Mouse (Mus musculus): ENCODE measurements around the gene Slc22a12. TPM values are rescaled to one million over a fixed set of nuclear protein-coding genes. Genes with fewer than 3 reads are reported as not detected.

Gene Slc22a12
- polyA plus RNA-seq, 1 experiment from 2014 or later = not detected

GRCm38 (mm10) chr19:6565136-6565535 is 22.3 kb upstream of the Slc22a12 start:
- no peaks in the 10 kb centered on the region for H3K27me3 ChIP-seq (ENCODE audit: control insufficient read depth, insufficient read depth, low read length)
- H3K36me3 ChIP-seq (ENCODE audit: control insufficient read depth, insufficient read depth, low read length) = no peaks in the 10 kb centered on the region
- no peak for ATAC-seq (ENCODE audit: low FRiP score, low TSS enrichment)
- no peak overlapping the region for H3K9ac ChIP-seq (ENCODE audit: low read length)
- no peak overlapping the region for H3K4me3 ChIP-seq (ENCODE audit: low read depth, low read length)
- H3K27ac ChIP-seq (replicated peaks) = no peak overlapping the region
- 82% methylated on average over 6 of the region's 6 CpGs for WGBS
- DNase-seq (ENCODE audit: low spot score) = no peak
- H3K9me3 ChIP-seq (ENCODE audit: control insufficient read depth, low read length) = no peaks in the 10 kb centered on the region
- no peaks in the 10 kb centered on the region for H3K4me1 ChIP-seq (replicated peaks; ENCODE audit: control insufficient read depth, insufficient read depth)
- H3K4me2 ChIP-seq (replicated peaks; ENCODE audit: low read depth) = no peak overlapping the region
- no peak for TF ChIP-seq EP300 (optimal IDR thresholded peaks at IDR 0.05)
- TF ChIP-seq CTCF (IDR thresholded peaks at IDR 0.05; ENCODE audit: low read depth) = no peak

DNA sequence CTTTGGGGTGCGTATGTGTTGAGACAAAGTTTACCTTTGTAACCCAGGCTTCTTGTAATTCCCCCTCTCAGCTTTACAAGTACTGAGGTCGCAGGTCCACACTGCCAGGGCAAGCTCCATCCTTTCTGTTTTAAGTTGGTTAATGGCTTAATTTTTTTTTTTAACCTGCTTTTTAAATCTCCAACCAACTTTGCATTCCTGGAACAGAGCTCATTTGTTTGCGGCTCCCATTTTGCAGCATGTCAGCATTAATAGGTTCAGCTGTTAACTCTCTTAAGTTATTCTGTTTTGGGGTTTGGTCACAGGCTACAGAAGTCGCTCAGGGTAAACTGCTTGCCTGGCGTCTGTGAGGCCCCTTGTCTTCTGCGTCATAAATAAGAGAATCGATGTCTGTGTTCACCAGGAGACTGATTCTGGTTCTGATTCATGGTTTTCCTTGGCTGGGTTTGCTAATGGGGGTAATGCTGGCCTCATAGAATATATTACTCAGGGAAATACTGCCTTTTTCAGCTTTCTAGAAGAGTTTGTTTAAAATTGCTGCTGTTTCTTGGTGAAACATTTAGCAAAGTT is 17.5 kb upstream of the Slc22a12 start:
- DNase-seq (ENCODE audit: low spot score) = no peak
- H3K4me2 ChIP-seq (replicated peaks; ENCODE audit: low read depth) = no peak overlapping the region
- H3K27ac ChIP-seq (replicated peaks) = no peak overlapping the region
- no peaks in the 10 kb centered on the region for H3K36me3 ChIP-seq (ENCODE audit: control insufficient read depth, insufficient read depth, low read length)
- no peak for ATAC-seq (ENCODE audit: low FRiP score, low TSS enrichment)
- no peak overlapping the region for H3K9ac ChIP-seq (ENCODE audit: low read length)
- no peaks in the 10 kb centered on the region for H3K9me3 ChIP-seq (ENCODE audit: control insufficient read depth, low read length)
- H3K4me1 ChIP-seq (replicated peaks; ENCODE audit: control insufficient read depth, insufficient read depth) = no peaks in the 10 kb centered on the region
- TF ChIP-seq EP300 (optimal IDR thresholded peaks at IDR 0.05) = no peak
- no peak for TF ChIP-seq CTCF (IDR thresholded peaks at IDR 0.05; ENCODE audit: low read depth)
- 70% methylated on average over 7 of the region's 7 CpGs for WGBS
- no peak overlapping the region for H3K4me3 ChIP-seq (ENCODE audit: low read depth, low read length)
- H3K27me3 ChIP-seq (ENCODE audit: control insufficient read depth, insufficient read depth, low read length) = no peaks in the 10 kb centered on the region

DNA sequence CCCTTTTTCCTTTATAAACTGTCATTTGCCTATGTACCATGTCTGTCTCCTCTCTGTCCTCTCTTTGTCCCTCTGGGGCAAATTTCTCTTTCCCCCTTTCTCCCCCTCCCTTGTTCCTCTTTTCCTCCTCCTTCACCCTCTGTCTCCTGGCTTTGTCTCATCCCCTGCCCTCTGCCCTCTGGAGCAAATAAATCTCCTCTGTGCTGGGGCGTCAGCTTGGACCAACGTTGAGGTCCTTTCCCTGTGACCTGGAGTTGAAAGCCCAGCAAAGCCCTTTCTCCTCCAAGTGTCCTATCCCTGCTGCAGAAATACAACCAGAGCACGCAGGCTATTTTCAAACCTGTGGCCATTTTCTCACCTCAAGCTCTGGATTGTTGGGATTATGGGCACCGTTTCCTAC is 16.7 kb upstream of the Slc22a12 start:
- Histone ChIP-seq H3K9me3 (ENCODE audit: control insufficient read depth, low read length) (no peaks in the 10 kb centered on the region), H3K4me3 (ENCODE audit: low read depth, low read length) (no peak overlapping the region), H3K27me3 (ENCODE audit: control insufficient read depth, insufficient read depth, low read length) (no peaks in the 10 kb centered on the region), H3K9ac (ENCODE audit: low read length) (no peak overlapping the region), H3K36me3 (ENCODE audit: control insufficient read depth, insufficient read depth, low read length) (no peaks in the 10 kb centered on the region), H3K4me1 (replicated peaks; ENCODE audit: control insufficient read depth, insufficient read depth) (no peaks in the 10 kb centered on the region), H3K4me2 (replicated peaks; ENCODE audit: low read depth) (no peak overlapping the region), H3K27ac (replicated peaks) (no peak overlapping the region)
- no peak for DNase-seq (ENCODE audit: low spot score)
- no peak for ATAC-seq (ENCODE audit: low FRiP score, low TSS enrichment)
- TF ChIP-seq CTCF (IDR thresholded peaks at IDR 0.05; ENCODE audit: low read depth) = no peak
- no peak for TF ChIP-seq EP300 (optimal IDR thresholded peaks at IDR 0.05)
- WGBS = 61% methylated on average over 4 of the region's 4 CpGs

DNA sequence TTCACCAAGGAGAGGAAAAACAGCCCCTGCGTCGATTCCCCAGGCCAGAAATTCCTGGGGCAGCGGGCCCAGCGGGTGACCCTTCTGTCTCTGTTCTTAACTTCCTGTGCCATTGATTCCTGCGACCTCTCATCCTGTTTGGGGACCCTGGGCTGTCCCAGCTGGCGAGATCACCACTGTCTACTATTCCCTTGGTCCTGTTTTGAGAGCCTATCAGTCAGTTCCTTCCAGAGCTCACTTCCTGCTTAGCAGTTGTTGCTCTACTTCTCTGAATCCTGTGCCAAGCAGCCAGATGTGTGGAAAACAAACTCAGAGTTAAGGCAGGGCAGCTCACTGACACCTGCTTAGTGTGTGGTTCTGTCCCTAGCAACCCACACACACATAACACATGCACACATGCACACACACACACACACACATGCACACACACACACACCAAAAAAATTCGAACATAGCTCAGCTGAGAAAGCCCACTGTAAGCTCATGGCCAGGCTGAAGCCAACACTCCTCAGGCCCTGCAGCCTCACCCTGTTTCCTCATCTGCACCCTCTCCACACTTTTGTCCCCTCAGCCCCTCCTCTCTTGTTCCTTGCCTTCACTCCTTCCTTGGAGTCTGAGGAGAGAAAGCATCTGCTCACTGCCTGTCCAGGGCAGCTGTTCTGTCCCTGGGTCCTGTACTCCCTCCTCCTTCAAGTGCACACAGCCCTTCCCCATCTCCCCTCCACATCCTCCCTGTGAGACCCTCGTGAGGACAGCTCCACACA is 11.2 kb upstream of the Slc22a12 start:
- Histone ChIP-seq H3K4me1 (replicated peaks; ENCODE audit: control insufficient read depth, insufficient read depth) (no peaks in the 10 kb centered on the region), H3K9ac (ENCODE audit: low read length) (no peak overlapping the region), H3K27ac (replicated peaks) (no peak overlapping the region), H3K27me3 (ENCODE audit: control insufficient read depth, insufficient read depth, low read length) (no peaks in the 10 kb centered on the region), H3K4me3 (ENCODE audit: low read depth, low read length) (no peak overlapping the region), H3K9me3 (ENCODE audit: control insufficient read depth, low read length) (no peaks in the 10 kb centered on the region), H3K4me2 (replicated peaks; ENCODE audit: low read depth) (no peak overlapping the region), H3K36me3 (ENCODE audit: control insufficient read depth, insufficient read depth, low read length) (no peaks in the 10 kb centered on the region)
- DNase-seq (ENCODE audit: low spot score) (no peak), ATAC-seq (ENCODE audit: low FRiP score, low TSS enrichment) (no peak; the same call in 1 of the 2 replicates)
- 36% methylated on average over 8 of the region's 8 CpGs for WGBS
- TF ChIP-seq CTCF (IDR thresholded peaks at IDR 0.05; ENCODE audit: low read depth) (no peak), EP300 (optimal IDR thresholded peaks at IDR 0.05) (no peak)

DNA sequence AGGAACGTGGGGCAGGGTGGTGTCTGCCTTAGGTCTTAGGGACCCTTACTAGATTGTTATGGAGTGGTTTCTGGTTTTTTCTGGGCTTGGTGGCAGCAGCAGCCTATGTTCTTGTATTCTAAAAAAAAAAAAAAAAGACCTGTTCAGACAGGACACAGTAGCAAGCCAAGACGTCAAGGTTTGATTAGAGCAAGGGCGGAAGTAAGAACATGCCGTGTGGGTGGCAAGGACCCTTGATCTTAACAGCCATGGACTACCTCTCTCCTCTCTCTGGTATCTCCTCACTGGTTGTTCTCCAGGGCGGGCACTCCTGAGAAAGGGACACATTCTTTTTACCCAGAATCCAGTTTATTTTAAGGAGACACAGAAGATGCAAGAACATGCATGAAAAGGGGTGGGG is 10.3 kb upstream of the Slc22a12 start:
- 76% methylated on average over 5 of the region's 5 CpGs for WGBS
- H3K9ac ChIP-seq (ENCODE audit: low read length) = no peak overlapping the region
- H3K27me3 ChIP-seq (ENCODE audit: control insufficient read depth, insufficient read depth, low read length) = no peaks in the 10 kb centered on the region
- TF ChIP-seq EP300 (optimal IDR thresholded peaks at IDR 0.05) (no peak), CTCF (IDR thresholded peaks at IDR 0.05; ENCODE audit: low read depth) (no peak)
- DNase-seq (ENCODE audit: low spot score) (no peak), ATAC-seq (ENCODE audit: low FRiP score, low TSS enrichment) (no peak)
- no peaks in the 10 kb centered on the region for H3K36me3 ChIP-seq (ENCODE audit: control insufficient read depth, insufficient read depth, low read length)
- no peak overlapping the region for H3K4me3 ChIP-seq (ENCODE audit: low read depth, low read length)
- no peak overlapping the region for H3K4me2 ChIP-seq (replicated peaks; ENCODE audit: low read depth)
- H3K27ac ChIP-seq (replicated peaks) = no peak overlapping the region
- no peaks in the 10 kb centered on the region for H3K4me1 ChIP-seq (replicated peaks; ENCODE audit: control insufficient read depth, insufficient read depth)
- no peaks in the 10 kb centered on the region for H3K9me3 ChIP-seq (ENCODE audit: control insufficient read depth, low read length)

DNA sequence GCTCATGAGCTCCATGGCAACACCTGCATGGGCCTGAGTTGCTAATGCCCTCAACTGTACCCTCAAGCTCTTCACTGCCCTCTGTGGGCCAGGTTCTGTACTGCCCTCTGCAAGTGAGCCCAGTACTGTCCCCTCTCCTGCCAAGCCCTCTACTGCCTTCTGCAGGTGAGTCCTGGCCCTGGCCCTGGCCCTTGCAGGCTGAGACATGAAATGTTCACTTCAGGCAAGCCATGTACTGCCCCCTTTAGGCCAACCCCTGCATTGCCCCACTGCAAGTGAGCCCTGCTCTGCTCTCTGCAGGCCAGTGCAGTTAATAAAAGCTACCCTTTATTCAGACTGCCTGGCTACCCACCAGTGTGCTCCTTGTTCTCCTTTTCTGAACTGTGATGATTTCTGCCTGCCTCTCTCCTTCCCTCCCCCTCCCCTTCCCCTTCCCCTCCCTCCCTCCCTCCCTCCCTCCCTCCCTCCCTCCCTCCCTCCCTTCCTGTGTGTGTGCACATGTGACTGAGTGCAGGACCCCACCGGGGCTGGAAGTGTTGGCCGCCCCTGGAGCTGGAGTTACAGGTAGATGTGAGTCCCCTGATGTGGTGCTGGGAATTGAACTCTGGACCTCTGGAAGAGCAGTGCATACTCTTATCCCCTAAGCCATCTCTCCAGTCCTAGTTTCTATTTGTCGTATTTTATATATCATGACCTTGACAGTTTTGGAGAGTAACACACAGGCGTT is 9.6 kb upstream of the Slc22a12 start:
- TF ChIP-seq EP300 (optimal IDR thresholded peaks at IDR 0.05) = no peak
- peak; percentile 83 for TF ChIP-seq CTCF (IDR thresholded peaks at IDR 0.05; ENCODE audit: low read depth)
- 77% methylated on average over 4 of the region's 4 CpGs for WGBS
- peak; percentile 75 for ATAC-seq (ENCODE audit: low FRiP score, low TSS enrichment)
- H3K4me3 ChIP-seq (ENCODE audit: low read depth, low read length) = no peak overlapping the region
- H3K36me3 ChIP-seq (ENCODE audit: control insufficient read depth, insufficient read depth, low read length) = no peaks in the 10 kb centered on the region
- H3K9ac ChIP-seq (ENCODE audit: low read length) = no peak overlapping the region
- no peaks in the 10 kb centered on the region for H3K27me3 ChIP-seq (ENCODE audit: control insufficient read depth, insufficient read depth, low read length)
- H3K4me2 ChIP-seq (replicated peaks; ENCODE audit: low read depth) = no peak overlapping the region
- DNase-seq (ENCODE audit: low spot score) = peak; percentile 78
- no peak overlapping the region for H3K27ac ChIP-seq (replicated peaks)
- no peaks in the 10 kb centered on the region for H3K4me1 ChIP-seq (replicated peaks; ENCODE audit: control insufficient read depth, insufficient read depth)
- H3K9me3 ChIP-seq (ENCODE audit: control insufficient read depth, low read length) = no peaks in the 10 kb centered on the region
